Mouse (Mus musculus): ENCODE data around the gene Siae.

DNA sequence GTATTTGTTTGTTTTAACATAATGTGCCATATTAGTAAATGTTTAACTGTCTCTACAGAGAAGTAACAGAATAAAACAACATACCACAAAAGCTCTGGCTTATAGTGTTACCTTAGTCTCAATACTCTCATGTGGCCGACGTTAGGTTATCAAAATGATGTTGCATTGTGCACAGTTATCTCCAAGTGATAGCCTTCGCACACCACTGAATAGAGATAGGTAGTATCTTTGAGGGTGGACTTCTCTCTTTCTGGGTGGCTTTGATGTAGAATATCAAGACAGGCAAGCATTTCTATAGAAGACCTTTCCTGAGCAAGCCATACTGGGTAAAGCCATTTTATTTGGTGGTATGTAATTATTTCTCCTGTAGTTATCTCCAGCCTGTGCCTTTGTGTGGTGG is 49.6 kb downstream of the Siae start:
- no peak for TF ChIP-seq CTCF (IDR thresholded peaks at IDR 0.05)
- no peak for TF ChIP-seq EP300 (IDR thresholded peaks at IDR 0.05)
